Mouse (Mus musculus) gastrocnemius, postnatal 36 days (tissue): ENCODE data around the gene Srrm4. TPM values are rescaled to one million over a fixed set of nuclear protein-coding genes. Genes with fewer than 3 reads are reported as not detected.
"Not testable (repeated sequence)": the region's sequence is repeated elsewhere in the genome, so short reads cannot be mapped to it uniquely, and the experiment has no call there.

Experiments
- DNase-seq, 2 experiments: peaks; one replicate each; pipeline ENCODE4 v3.0.0; 2022
- intact Hi-C: fragments of 180-260 bp; cut with DNase I; formaldehyde crosslinking; loops from one replicate; pipeline ENCODE4 v1.15.1; 2025
- total RNA-seq, 2 experiments: library from RNA; stranded (reverse); gene quantifications; 2 replicates each; pipeline ENCODE4 v1.2.3; 2021

The Srrm4 gene
- total RNA-seq, 2 experiments from 2014 or later: 0.10 to 0.18 TPM

DNA sequence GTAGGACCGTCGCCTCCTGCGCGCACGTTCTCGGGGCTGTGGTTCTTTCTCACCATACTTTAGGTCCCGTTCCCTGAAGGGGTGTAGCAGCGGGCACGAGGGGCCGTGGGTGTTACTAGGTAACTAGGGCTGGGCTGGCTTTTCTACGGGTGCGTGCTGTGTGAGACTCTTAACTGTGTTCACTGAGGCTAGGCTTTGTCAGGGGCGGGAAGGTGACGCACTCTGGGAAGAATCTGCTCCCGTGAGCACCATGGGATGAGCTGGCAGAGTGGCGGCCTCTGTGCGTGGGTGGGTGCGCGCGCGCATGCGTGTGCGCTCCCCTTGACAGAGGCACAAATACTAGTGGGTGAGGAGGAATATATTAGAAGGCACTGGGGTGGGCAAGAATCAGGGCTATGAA, 145.1 kb downstream of the Srrm4 start:
- intact Hi-C loops: loop anchor here (5.0 kb wide), 1 partner anchor 49 kb away; no protein-coding TSS in a partner anchor
- no peak for DNase-seq

- intact Hi-C loops: loop anchor here (5.0 kb wide), 1 partner anchor 48 kb away; no protein-coding TSS in a partner anchor
These were observed 145.8 kb downstream of the Srrm4 start for GRCm38 (mm10) chr5:116445634-116446367.

DNA sequence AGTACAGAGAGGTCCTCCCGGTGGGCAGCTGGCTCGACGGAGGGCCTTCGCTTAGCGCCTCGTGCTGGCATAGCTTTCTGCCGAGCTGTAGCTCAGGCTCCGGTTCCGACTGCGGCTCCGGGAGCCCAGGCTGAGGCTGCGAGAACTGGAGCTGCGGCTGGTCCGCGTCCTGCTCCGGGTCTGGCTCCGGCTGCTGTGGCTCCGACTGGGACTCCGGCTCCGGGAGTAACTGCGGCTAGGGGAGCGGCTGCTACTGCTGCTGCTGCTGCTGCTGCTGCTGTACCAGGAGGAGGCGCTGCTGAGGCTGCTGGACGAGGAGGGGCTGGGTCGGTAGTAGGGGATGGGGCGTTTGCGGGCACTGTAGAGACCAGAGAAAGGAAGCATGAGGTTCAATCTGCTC, 147.1 kb downstream of the Srrm4 start:
- intact Hi-C loops: no loop called here
- no peak for DNase-seq

More at GRCm38 (mm10) chr5:116445634-116446367, 145.8 kb downstream of the Srrm4 start:
- no peak for DNase-seq

GRCm38 (mm10) chr5:116443459-116443940, 148.1 kb downstream of the Srrm4 start:
- intact Hi-C loops: loop anchor here (1.0 kb wide), 1 partner anchor 21 kb away; the partner anchor contains the start of gene Hspb8
- no peak for DNase-seq

DNA sequence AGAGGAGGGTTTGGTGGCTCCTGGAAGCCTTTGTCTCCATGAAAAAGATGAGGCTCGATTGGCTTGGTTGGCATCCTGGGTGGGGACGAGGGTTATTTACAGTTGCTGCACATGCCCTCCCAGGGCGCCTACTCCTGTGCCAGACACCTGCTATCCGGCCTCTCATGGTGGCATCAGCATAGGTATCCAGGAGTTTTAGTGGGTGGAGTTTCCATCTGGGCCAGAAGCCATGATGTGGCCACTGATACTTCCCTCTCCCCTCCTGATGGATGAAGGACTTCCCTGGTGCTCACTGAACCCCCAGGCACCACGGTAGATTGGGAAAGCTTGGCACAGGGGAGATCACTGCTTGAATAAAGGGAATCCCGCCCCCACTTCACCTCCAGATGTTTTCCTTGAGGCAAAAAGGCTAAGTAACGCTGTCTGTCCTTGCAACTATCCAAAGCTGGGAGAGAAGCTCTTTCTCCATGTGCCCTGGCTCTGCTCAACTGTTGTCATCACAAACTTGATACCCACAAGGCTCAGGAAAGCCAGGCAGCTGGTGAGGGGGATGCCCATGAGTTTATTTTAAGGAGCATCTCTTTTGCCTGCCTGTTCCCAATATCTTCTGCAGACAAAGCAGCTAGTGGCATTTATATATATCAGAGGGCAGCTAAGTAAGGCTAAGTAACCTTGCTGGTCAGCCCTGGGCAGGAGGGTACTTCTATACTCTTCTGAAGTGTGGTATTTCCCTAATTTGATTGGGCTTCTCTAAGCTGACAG, 148.7 kb downstream of the Srrm4 start:
- no peak for DNase-seq
- intact Hi-C loops: loop anchor here (1.0 kb wide), 1 partner anchor 21 kb away; the partner anchor contains the start of gene Hspb8

DNA sequence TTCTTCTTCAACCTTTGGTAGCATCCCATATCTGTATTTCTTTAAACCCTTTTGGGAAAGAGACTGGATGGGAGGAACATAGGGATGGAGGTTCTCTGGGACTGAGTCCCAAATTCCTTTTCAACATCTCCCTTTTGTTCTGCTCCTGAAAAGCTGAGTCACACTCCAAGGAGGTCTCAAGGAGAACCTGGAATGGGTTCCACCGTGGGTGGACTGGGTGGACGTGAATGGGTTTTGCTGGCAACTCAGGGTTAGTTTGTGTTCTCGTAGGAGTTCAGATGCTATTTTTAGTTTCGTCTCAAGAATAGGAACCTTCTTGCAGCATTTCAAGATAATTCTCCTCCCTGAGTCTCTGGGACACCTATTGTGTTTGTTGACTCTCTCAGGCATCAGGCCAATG, 151.4 kb downstream of the Srrm4 start:
- DNase-seq: no peak
- intact Hi-C loops: no loop called here

DNA sequence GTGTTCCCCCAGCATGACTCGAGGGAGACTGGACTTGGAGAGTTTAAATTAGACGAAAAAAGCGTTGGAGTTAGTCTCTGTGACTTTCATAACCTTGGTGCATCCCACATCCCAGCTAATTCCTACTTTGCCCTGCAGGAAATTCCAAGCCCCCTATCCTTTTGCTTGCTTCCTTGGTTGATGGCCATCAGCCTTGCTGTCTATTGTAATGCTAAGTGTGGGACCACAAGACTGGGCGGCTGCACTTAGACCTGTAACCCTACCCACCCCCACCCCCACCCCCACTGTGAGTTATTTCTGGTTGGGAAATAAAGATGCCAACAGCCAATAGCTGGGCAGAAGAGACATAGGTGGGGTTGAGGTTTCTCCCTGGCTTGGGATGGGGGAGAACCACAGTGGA, 153.3 kb downstream of the Srrm4 start:
- intact Hi-C loops: no loop called here
- no peak for DNase-seq

GRCm38 (mm10) chr5:116436117-116436516, 155.5 kb downstream of the Srrm4 start:
- no peak for DNase-seq
- intact Hi-C loops: no loop called here

DNA sequence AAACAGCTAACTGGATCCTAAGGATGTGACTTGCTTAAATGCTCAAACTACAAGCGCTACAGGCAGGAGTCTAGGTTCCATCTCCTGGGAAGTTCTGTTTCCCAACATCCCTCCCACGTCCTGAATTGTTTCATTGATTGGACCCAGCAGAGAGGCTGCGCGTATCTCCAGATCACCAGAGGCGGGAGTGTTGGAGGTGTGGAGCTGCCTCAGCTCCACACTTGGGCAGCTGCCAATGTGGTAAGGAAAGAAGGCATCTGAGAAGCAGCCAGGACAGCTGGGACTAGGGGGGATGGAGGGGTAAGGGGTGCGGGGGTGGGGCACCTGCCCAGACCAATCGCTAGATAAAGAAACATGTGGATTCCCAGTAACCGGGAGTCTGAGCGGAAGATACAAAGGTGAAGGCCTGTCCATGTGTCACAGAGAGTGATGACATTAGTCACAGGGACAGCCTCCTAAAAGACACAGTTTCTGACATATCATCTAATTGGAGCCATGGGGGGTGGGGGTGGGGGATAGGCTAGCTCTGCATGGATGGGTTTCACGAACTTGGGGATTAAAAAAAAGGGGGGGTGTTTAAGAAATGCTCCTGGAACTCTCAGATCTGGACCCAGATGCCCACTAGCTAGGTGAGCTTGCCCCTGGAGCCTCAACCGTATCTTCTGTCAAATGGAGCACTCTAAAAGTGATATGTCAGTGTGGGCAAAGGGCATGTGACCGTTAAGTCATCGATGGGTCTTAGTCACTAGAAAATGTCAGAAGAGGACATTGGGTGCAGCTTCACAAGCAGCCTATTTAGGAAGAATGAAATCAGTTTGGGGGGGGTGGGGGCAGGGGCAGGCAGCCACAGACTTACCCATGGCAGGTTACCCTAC, 156.4 kb downstream of the Srrm4 start:
- peak in 1 of 2 experiments; percentile 45 for DNase-seq

GRCm38 (mm10) chr5:116432871-116433270, 158.7 kb downstream of the Srrm4 start:
- DNase-seq: no peak
- intact Hi-C loops: no loop called here

More for the DNA sequence above, 156.4 kb downstream of the Srrm4 start:
- intact Hi-C loops: no loop called here

- no peak for DNase-seq
- intact Hi-C loops: no loop called here
These were observed 164.9 kb downstream of the Srrm4 start for GRCm38 (mm10) chr5:116426701-116427100.

- DNase-seq, intact Hi-C loops: not testable (repeated sequence)
These were observed 165.9 kb downstream of the Srrm4 start for GRCm38 (mm10) chr5:116425709-116426108.

DNA sequence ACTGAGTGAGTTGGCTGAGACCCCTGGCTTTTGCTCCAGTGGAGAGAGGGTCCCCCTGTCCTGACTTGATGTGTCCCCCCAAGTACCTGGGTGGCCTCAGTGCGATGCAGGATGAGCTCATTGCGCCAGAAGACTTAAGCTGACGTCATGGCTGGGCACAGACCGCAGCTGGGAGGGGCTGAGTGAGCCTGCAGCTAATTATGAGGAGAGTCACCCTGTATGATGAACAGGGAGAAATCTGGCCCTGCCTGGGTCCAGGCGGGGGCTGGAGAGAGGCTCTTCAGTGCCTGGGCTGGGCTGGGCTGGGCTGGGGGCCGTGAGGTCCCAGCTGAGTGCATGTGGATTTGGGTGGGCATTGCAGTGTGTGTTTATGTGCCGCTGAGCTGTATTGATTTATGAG, 166.3 kb downstream of the Srrm4 start:
- intact Hi-C loops: no loop called here
- DNase-seq: peak; percentile 46 to 52

- intact Hi-C loops: loop anchor here (2.0 kb wide), 1 partner anchor 387 kb away; no protein-coding TSS in a partner anchor
- no peak for DNase-seq
These were observed 167.9 kb downstream of the Srrm4 start for GRCm38 (mm10) chr5:116423746-116424145.

- DNase-seq: peak; percentile 82 to 85
- intact Hi-C loops: loop anchor here (1.0 to 2.0 kb wide), 2 partner anchors 21 to 386 kb away; no protein-coding TSS in a partner anchor
These were observed 168.9 kb downstream of the Srrm4 start, which contains the start of gene Hspb8 for GRCm38 (mm10) chr5:116422699-116423201. Hspb8 (minus strand) TSS chr5:116422864.

DNA sequence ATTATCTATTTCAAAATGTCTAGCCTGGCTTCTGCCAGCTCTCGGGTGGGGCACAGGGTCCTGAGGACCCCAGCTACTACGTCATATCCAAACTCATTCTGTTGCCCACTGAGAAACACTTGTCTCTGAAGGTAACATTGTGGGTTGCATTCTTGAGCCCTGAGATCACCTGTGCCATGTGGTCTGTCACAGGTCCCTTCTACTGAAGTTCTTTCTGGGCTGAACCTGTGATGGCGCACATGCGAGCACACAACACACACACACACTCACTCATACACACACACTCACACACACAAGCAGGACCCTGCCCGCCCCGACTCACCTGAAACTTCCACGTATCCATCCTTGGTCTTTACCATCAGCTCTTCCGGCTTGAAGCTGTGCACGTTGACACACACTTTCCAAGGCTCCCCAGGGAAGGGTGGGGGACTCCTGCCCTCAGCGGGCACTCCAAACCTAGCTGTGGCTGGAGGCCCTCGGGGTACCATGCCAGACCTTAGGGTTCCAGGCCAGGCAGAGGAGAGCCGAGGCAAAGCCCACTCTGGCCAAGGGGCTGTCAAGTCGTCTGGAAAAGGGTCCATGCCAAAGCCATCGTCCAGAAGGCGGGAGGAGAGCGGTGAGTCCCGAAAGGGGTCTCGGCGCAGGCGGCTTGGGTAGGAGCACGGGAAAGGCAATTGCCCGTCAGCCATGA, 169.7 kb downstream of the Srrm4 start:
- intact Hi-C loops: loop anchor here (1.0 to 2.0 kb wide), 2 partner anchors 21 to 385 kb away; no protein-coding TSS in a partner anchor
- peak in 1 of 2 experiments; percentile 34 for DNase-seq

GRCm38 (mm10) chr5:116420759-116421225, 170.8 kb downstream of the Srrm4 start:
- intact Hi-C loops: no loop called here
- peak; percentile 39 to 45 for DNase-seq

DNA sequence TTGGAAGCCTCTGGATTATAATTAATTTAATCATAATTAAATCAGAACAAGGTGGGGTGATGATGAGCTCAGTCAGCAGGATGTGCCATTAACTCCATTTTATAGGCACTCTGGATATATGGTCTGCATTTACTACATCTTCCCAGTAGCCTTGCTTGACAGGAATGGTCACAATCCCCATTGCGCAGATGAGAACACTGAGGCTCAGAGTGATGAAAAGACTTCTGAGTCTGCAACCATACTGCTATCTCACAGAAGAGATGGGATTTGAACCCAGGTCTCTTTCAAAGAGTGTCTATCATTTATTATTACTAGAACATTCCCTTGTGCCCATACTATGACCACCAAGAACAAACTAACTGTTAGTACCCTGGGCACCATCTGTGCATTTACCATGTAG, 171.4 kb downstream of the Srrm4 start:
- DNase-seq: no peak
- intact Hi-C loops: no loop called here
